Mouse (Mus musculus) ovary, postnatal 10 days (tissue): ENCODE results near the gene Gcnt4.

ENCODE experiments used
- DNase-seq: peaks from one replicate; pipeline ENCODE4 v3.0.0; 2022; ENCODE audit warnings: low spot score

The Gcnt4 gene

GRCm38 (mm10) chr13:96947722-96948121 is 23.2 kb downstream of the Gcnt4 start:
- no peak for DNase-seq

DNA sequence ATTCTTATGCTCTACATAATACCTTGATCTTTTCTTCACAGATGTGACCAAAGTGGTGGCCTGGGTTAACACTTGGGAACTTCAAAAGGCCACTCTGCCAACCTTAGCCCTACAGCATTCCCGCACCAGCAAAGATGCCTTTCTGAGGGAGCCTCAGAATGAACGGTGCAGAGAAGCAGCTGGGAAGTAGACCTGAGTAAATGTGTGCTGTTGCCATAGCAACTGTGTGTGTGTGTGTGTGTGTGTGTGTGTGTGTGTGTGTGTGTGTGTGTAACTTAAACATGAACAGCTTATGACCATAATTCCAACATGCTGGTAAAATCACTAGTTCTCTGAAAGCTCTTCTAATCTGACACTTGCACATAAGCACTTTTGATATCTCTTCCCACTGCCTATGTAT is 27.4 kb downstream of the Gcnt4 start:
- no peak for DNase-seq

DNA sequence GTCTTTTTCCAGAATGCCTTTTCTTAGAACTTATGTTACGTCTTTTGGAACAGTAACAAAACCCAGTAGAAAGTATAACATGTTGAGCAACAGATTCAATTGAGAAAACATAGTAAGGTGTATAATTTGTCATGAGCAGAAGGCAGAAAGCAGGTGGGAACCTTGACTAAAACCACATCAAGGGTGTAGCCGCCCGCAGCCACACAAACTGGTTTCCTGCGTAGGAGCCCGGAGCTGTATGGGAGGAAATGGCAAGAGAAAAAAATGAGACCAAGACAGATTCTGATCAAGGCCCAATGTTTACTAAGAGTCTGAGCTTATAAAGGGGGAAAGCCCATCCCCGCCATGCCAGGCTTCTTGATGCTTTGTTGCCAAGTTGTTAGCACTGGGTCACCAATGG is 32.0 kb downstream of the Gcnt4 start:
- no peak for DNase-seq

DNA sequence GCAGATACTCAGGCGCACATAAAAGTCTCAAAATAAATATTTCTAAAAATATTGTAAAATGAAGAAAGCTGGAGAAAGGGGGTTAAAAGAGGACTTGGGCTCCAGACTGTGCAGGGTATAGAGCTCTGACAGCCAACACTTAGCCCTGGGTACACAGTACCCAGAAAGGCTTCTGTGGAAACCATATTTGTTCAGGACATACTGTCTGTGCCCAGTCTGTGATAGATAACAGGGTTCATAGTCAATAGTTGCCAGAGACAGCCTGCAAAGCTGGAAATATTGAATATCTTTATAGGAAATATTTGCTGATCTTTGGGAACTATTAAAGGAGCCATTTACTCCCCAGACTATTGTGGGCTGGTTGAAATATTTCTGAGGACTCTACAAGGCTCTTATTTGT is 35.5 kb downstream of the Gcnt4 start:
- DNase-seq, result no peak

DNA sequence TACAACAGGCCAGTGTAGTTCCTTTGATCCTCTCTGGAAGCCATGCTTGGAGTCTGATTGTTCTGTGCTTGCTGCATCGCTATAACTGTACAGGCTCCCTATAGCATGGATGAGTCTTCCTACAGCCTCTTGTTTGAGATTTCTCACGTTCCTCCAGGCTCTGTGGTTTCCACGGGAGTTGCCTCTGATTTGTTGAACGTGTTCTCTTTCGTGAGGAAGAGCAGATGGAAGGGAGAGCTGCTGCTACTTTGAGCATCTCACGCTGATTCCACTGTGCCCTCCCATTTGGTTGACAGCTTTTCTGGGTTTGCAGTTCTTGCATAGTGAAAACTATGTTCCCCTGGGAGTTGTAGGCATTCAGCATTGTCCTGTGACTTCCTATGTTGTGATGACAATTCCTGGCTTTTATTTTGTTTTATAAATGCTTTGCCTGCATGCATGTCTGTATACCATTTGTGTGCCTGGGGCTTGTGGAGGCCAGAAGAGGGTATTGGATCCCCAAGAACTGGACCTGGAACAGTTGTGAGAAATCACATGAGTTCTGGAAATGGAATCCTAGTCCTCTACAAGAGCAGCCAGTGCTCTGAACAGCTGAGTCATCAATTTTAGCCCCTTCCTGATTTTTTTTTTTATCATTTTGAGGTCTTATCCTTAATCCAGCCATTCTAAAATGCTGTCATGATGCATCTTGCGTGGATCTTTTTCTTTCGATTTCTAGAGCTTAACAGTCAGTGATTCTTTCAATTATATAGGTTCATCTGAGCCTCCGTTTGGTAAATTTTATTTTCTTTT is 37.1 kb downstream of the Gcnt4 start:
- no peak for DNase-seq

GRCm38 (mm10) chr13:96962801-96963200 is 38.3 kb downstream of the Gcnt4 start:
- no peak for DNase-seq

DNA sequence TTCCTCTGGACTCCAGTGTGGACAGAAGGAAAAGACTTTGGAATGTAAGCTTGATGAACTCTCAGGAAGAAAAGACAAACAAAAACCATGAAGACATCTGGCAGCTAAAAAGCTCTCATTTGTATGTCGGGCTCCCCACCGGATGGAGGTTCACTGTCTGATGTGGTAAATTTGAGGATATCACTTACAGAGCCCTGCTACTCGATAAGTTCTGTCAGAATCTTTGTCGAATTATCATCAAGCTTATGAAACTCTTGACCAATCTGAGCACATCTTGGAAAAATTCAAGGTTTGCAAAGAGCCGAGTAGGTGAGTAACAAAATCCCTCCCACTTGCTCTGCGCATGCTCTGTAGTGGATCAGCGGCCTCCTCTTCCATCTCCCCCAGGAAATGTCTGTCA is 40.5 kb downstream of the Gcnt4 start:
- DNase-seq, result no peak

DNA sequence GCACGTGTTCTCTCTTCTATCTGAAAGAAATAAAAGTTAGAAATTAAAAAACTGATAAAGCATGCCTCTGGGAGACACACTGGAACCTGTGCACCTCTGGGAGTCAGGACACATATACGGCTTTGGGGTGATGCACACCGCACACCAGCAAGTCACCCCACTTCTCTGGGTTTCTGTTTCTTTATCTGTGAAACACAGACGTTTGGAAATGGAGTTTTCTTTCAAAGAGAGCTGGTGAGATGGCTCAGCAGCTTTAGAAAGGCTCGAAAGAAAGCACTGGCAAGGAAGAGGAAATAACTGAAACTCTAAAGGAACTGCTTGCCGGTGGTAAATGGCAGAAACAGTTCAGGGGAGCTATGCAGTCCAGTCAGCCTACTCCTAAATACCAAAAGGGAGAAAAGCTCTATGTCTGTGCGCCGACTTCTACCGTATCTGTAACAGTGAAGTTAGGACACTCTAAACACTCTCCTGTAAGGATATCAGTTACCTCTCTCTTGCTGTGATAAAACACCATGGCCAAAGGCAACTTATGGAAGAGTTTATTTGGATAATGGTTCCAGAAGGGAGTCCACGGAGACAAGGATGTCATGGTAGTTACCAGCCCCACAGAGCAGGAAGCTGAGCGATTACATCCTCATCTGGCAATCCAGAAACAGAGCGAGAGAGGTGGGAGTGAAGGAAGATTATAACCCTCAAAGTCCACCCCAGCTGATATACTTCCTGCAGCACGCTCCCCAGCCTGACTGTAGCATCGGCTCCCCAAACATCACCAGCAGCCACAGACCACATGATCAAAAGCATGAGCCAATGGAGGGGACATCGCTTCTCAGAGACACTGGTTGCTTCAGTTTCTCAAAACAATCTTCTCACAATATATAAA is 42.0 kb downstream of the Gcnt4 start:
- DNase-seq, result no peak

GRCm38 (mm10) chr13:96967091-96967490 is 42.6 kb downstream of the Gcnt4 start:
- no peak for DNase-seq

- DNase-seq, result no peak
These were observed 43.3 kb downstream of the Gcnt4 start for GRCm38 (mm10) chr13:96967822-96968221.

- no peak for DNase-seq
These were observed 46.6 kb downstream of the Gcnt4 start for GRCm38 (mm10) chr13:96971076-96971475.

GRCm38 (mm10) chr13:96971861-96972282 is 47.4 kb downstream of the Gcnt4 start:
- no peak for DNase-seq

- no peak for DNase-seq
These were observed 48.8 kb downstream of the Gcnt4 start for GRCm38 (mm10) chr13:96973318-96973717.

DNA sequence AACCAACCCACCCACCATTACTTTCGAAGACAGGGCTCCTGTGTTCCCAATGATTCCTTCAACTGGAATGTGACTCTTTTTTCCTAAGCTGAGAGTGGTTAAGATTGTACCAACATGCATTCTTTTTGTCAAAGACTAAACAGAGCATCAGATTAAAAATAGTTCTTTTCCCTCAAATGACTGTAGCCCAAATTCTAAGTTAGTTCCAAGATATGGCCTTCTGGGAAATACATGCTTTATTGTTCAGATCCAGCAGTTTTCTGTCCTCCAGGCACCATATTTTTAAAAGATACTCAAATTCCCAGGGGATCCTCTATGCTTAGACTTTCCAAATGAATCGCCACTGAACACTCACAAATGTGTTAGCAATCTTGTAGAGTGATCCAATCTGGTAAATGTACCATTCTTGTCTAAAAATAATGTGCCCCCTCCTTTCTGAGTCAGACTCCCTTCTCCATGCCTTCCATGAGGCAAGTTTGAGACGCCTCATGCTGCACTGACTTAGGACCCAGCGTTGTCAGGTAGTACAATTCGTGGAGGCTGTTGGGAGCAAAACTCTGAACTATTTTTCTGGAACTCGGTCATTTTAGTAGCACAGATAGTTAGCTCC is 52.6 kb downstream of the Gcnt4 start:
- no peak for DNase-seq

DNA sequence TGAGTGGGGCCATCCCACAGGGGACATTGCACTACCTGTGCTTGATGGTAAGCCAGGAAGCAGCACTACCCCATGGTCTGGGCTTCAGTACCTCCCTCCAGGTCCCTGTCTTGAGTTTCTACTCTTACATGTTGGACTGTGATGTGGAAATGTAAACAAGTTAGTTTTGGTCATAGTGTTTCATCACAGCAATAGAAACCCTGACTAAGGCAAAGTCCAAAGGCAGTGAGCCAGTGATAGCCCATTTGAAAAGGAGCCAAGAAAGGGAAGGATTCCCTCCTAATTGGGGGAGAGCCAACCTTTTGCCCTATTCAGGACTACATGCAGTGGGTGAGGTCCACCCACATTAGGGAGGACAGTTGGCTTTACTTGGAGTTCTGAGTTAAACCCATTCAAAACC is 56.1 kb downstream of the Gcnt4 start:
- DNase-seq, result no peak

DNA sequence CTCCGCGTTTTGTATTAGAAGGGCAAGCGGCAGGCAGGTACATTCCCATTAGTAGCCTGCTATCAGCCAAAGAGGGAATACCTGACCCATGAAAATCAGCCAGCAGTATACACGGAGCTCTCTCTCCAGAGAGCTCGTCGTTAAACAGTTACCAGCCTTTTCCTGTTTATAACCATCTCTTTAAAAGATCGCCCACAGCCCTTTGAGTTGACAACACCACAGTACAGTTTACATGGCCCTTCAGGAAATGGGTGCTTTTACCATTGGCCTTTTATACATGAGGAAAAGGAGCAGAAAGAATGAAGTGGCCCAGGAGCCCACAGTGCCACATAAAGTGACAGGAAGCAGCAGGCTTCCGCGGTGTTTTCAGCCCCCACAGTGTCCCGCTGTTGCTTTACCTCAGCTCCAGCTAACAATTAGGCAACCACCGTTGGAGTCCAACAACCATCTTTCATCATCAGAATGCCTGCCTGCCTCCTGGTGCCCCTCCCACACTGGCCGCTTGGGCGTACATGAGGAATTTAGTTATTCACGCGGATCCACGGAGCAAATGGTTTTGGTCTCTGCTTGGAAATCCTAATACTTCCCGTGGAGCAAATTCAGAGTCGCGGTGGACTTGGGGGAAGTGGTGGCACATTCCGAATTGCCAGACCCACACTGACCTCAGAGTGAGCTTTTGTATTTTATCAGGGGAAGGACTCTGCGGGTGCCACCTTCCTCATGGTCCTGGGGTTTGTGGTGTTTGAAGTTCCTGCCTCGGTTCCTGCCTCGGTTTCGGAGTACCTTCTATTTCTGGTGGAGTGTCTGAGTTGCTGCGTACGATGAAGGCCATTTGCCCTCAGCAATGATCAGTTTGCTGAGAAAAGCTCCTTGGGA is 59.0 kb downstream of the Gcnt4 start:
- no peak for DNase-seq

GRCm38 (mm10) chr13:96984688-96985087 is 60.2 kb downstream of the Gcnt4 start:
- no peak for DNase-seq

DNA sequence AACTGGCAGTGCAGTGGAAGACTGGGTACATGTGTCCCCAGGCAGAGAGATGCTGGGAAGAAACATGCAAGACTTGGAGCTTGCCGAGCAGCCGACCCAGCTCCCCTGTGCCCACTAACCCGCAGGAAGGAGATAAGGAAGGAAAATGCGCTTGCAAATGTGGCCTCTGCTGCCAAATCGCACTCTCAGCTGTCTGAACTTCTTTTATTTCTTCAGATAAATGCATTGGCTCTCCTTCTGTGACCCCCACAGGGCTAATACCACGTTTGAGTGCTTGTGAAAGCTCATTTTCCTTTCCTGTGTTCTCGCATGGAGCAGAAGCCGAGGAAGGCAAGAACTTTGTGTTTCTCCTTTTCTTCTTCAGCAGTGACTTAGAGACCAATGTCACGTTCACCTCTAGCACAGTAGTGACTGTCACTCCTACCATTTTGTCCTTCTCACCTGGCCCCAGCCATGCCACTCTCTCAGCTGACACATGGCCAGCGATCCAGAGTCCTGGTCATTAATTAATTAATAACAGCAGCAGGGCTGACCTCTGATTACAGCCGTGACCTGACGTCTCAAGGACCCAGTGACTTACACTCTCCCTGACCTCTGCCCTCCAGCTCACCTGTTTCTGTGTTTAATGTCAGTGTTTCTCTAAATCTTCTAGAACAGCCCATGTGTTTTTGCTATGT is 61.2 kb downstream of the Gcnt4 start:
- no peak for DNase-seq

GRCm38 (mm10) chr13:96989129-96989528 is 64.6 kb downstream of the Gcnt4 start:
- DNase-seq, result no peak

- no peak for DNase-seq
These were observed 65.6 kb downstream of the Gcnt4 start for GRCm38 (mm10) chr13:96990045-96990444.

GRCm38 (mm10) chr13:96990561-96991265 is 66.2 kb downstream of the Gcnt4 start:
- no peak for DNase-seq
